Mouse (Mus musculus) limb, embryonic 14.5 days (tissue): ENCODE data around the gene Axin1. TPM values are rescaled to one million over a fixed set of nuclear protein-coding genes. Genes with fewer than 3 reads are reported as not detected.

Source experiments
- ATAC-seq: fragments of 200-750 bp; cut with Nextera tagmentation; 2 replicates; pipeline ENCODE4 v1.8.0; 2017; ENCODE audit warnings: low read depth, moderate number of reproducible peaks, moderate TSS enrichment; ENCODE audit not compliant: low FRiP score
- DNase-seq: peaks from one replicate; pipeline ENCODE4 v3.0.0-alpha.2; 2015; ENCODE audit warnings: low spot score
- H3K27ac ChIP-seq: fragments of 300-500 bp; sonication (generic); replicated peaks from 2 replicates; pipeline ENCODE4 v1.5.1; 2014; ENCODE audit warnings: low read depth, mild to moderate bottlenecking, low read length, moderate library complexity, mixed read lengths
- H3K27me3 ChIP-seq: fragments of 300-500 bp; sonication (generic); 2 replicates; pipeline ENCODE4 v1.6.1; 2014; ENCODE audit warnings: low read length, mixed read lengths; ENCODE audit not compliant: control insufficient read depth, insufficient read depth
- H3K36me3 ChIP-seq: fragments of 300-500 bp; sonication (generic); 2 replicates; pipeline ENCODE4 v1.6.1; 2014; ENCODE audit warnings: mild to moderate bottlenecking, low read length, moderate library complexity, mixed read lengths; ENCODE audit not compliant: control insufficient read depth, insufficient read depth
- H3K4me1 ChIP-seq: fragments of 300-500 bp; sonication (generic); 2 replicates; pipeline ENCODE4 v1.6.1; 2014; ENCODE audit warnings: antibody characterized with exemption, low read length, mixed read lengths; ENCODE audit not compliant: control insufficient read depth, insufficient read depth
- H3K4me2 ChIP-seq: fragments of 300-500 bp; sonication (generic); replicated peaks from 2 replicates; pipeline ENCODE4 v1.6.1; 2014; ENCODE audit warnings: low read depth, mild to moderate bottlenecking, low read length, moderate library complexity; ENCODE audit not compliant: severe bottlenecking
- H3K4me3 ChIP-seq: fragments of 300-500 bp; sonication (generic); replicated peaks from 2 replicates; pipeline ENCODE4 v1.5.1; 2014; ENCODE audit warnings: low read length
- H3K9ac ChIP-seq: fragments of 300-500 bp; sonication (generic); 2 replicates; pipeline ENCODE4 v1.6.1; 2014; ENCODE audit warnings: mild to moderate bottlenecking, low read depth, low read length, moderate library complexity; ENCODE audit not compliant: severe bottlenecking
- H3K9me3 ChIP-seq: fragments of 300-500 bp; sonication (generic); 2 replicates; pipeline ENCODE4 v1.6.1; 2016; ENCODE audit warnings: low read length; ENCODE audit not compliant: control insufficient read depth
- POLR2A ChIP-seq: fragments of 200-500 bp; IDR thresholded peaks from 2 replicates; pipeline ENCODE4 v1.8.0; 2012; ENCODE audit warnings: inconsistent platforms, mild to moderate bottlenecking, moderate library complexity, borderline replicate concordance; ENCODE audit not compliant: insufficient read depth, insufficient read length; ENCODE audit errors: extremely low read depth
- WGBS: fragments of 180-500 bp; shearing (Covaris S2); extraction: QIAGEN DNeasy Blood & Tissue Kit; methylation state at CpG from one replicate; pipeline ENCODE4 v1.1.7; 2014; 5-methylcytosine and 5-hydroxymethylcytosine counted together
- polyA plus RNA-seq, 2 experiments: library from polyadenylated mRNA; depleted of rRNA in 1 of 2; stranded (reverse) in 1 of 2; unstranded in 1 of 2; fragments of >200 nt; fragmentation: Nextera tagmentation in 1 of 2; extraction: Ambion mirVana in 1 of 2; gene quantifications; 2 replicates each; pipeline versions ENCODE4 v1.2.1 to v1.2.3; 2012 to 2014

Axin1 gene
- polyA plus RNA-seq (2012; rRNA removed): 35.0 and 36.1 TPM in 2 replicates
- polyA plus RNA-seq (2014; fragmentation: Nextera tagmentation; extraction: Ambion mirVana): 22.3 and 27.7 TPM in 2 replicates

DNA sequence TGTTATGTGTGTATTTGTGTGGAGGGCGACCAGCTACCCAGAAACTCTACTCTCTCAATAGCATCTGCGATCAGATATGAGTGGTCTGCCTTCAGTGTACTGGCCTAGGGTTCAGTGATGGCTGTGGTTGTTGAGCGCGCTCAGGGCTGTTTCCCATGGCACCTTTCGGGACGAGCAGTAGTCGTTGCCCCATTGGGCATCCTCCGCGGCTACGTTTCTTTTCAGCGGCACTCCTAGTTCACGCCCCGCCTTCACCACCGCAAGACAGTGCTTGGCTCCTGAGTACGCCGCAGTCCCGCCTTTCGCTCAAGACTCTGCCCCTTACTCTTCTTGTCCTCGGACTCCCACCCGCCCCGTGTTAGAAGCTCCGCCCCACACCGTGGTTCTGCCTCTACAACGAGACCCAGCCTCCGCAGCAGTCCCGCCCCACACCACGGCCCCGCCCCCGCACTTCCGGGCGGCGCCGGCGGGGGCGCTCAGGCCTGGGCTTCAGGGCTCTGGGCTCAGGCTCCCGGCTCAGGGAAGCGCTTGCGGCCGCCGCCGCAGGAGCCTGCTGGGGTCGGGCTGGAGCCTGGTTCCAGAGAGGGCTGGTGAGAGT lies at the start of gene Axin1:
TSS of gene Axin1 (plus strand) at position 450 of the 598 bp plus-strand sequence.
- Histone ChIP-seq H3K4me3 (peak within 1 kb of the TSS; percentile 92), H3K9me3 (no peaks in the 10 kb centered on the region), H3K36me3 (peaks cover 11% of the 10 kb centered on the region), H3K27me3 (no peaks in the 10 kb centered on the region), H3K4me1 (peaks cover 18% of the 10 kb centered on the region), H3K4me2 (peak within 1 kb of the TSS; percentile 82), H3K27ac (peak within 1 kb of the TSS; percentile 93), H3K9ac (peak within 1 kb of the TSS; percentile 95)
- DNase-seq: peak; percentile 95
- peak; percentile 86 for TF ChIP-seq POLR2A
- peak; percentile 99 for ATAC-seq
- 0% methylated on average over 38 of the region's 42 CpGs for WGBS

GRCm38 (mm10) chr17:26089905-26090632 lies 48.4 kb upstream of the Axin1 start, which contains the start of gene Decr2:
TSS of gene Decr2 (minus strand) at chr17:26090337.
- no peaks in the 10 kb centered on the region for H3K9me3 ChIP-seq
- no peak for TF ChIP-seq POLR2A
- H3K4me1 ChIP-seq: no peaks in the 10 kb centered on the region
- peak within 1 kb of the TSS; percentile 57 for H3K4me3 ChIP-seq
- ATAC-seq (peak; percentile 89), DNase-seq (peak; percentile 92)
- H3K4me2 ChIP-seq: peak within 1 kb of the TSS; percentile 83
- 0 out of 2 replicates have a peak, but pooled peaks cover 10% of the 10 kb centered on the region for H3K36me3 ChIP-seq
- H3K27me3 ChIP-seq: no peaks in the 10 kb centered on the region
- peak within 1 kb of the TSS; percentile 58 for H3K27ac ChIP-seq
- 2% methylated on average over 30 of the region's 32 CpGs for WGBS
- H3K9ac ChIP-seq: peak within 1 kb of the TSS; percentile 71

DNA sequence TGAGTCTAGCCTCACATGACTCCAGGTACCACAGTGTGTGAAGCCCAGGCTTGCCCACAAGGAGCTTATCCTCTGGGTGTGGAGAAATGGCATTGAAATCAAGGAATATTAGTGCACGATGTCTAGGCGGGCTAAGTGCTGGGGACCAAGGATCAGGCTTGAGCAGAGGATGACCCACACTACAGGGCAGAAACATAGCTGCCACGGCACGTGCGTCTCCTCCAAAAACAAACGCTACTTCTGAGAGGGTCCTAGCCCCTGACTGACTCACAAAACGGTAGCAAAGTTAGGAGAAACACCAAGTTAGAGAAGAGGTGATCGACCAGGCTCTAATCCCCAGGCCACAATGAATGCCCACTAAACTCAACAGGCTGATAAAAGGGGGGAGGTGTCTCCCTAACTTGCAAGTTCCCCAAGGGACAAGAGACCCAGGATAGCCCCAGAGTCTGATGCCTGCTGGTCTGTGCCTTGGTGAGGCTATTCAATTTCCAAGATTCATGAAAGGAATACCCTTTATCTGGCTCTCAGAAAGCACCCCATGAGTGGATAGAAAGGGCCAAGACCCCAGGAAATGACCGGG lies 43.9 kb upstream of the Axin1 start:
- H3K4me3 ChIP-seq: peak overlapping the region; percentile 64
- peak overlapping the region; percentile 77 for H3K4me2 ChIP-seq
- H3K36me3 ChIP-seq: 0 out of 2 replicates have a peak, but pooled peaks cover 10% of the 10 kb centered on the region
- H3K4me1 ChIP-seq: no peaks in the 10 kb centered on the region; the same call in 1 of the 2 replicates
- no peak for ATAC-seq
- TF ChIP-seq POLR2A: no peak
- no peak for DNase-seq
- peak overlapping the region; percentile 67; the same call in 1 of the 2 replicates for H3K27ac ChIP-seq
- H3K9me3 ChIP-seq: no peaks in the 10 kb centered on the region
- no peaks in the 10 kb centered on the region for H3K27me3 ChIP-seq
- H3K9ac ChIP-seq: peak overlapping the region; percentile 86
- 22% methylated on average over 9 of the region's 9 CpGs for WGBS

DNA sequence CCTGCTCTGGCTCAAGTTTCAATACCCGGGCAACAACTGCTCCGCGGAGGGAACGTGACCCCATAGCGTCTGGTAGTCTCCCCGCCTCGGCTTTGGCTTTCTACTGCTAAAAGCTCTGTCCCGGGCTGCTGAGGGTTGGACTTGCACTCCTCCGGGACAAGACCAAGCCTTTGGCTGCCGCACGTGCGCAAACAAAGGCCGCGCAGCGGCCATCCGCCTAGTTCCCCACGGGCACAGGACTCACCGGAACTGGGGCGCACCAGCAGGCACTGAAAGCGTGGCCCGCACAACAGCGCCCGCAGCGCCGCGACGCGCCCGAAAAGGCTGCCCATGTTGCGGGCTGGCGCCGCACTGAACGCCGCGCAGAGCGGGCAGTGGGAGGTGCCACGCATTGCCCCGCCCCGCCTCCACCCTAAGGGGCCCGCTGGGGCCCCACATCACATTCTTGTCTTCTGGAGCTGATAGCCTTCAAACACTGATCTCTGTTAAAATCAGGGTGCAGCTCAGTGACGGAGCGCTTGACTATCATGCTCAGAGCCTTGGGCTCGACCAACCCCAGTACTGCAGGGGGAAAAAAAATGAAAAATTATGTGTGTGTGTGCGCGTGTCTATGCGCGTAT lies 43.3 kb upstream of the Axin1 start, which contains the start of gene Nme4:
TSS of gene Nme4 (minus strand) at position 482 of the 620 bp plus-strand sequence.
- no peaks in the 10 kb centered on the region for H3K9me3 ChIP-seq
- peak; percentile 49 for DNase-seq
- 0 out of 2 replicates have a peak, but pooled peaks cover 10% of the 10 kb centered on the region for H3K36me3 ChIP-seq
- H3K27ac ChIP-seq: peak within 1 kb of the TSS; percentile 67
- no peaks in the 10 kb centered on the region for H3K27me3 ChIP-seq
- WGBS: 3% methylated on average over 44 of the region's 47 CpGs
- H3K4me1 ChIP-seq: no peaks in the 10 kb centered on the region; the same call in 1 of the 2 replicates
- H3K9ac ChIP-seq: peak within 1 kb of the TSS; percentile 86
- H3K4me3 ChIP-seq: peak within 1 kb of the TSS; percentile 64
- peak; percentile 80; the same call in 1 of the 2 replicates for TF ChIP-seq POLR2A
- ATAC-seq: peak; percentile 80
- H3K4me2 ChIP-seq: peak within 1 kb of the TSS; percentile 77
